Mouse (Mus musculus): ENCODE data around the gene Ckm.

Gene Ckm

GRCm38 (mm10) chr7:19375368-19375767, 29.2 kb upstream of the Ckm start:
- no peak for TF ChIP-seq GATA4 (IDR thresholded peaks at IDR 0.05; ENCODE audit: insufficient replicate concordance, low read length)

- no peak for TF ChIP-seq GATA4 (IDR thresholded peaks at IDR 0.05; ENCODE audit: insufficient replicate concordance, low read length)
These were observed 28.6 kb upstream of the Ckm start for GRCm38 (mm10) chr7:19376019-19376418.

GRCm38 (mm10) chr7:19378049-19378448, 26.5 kb upstream of the Ckm start:
- no peak for TF ChIP-seq GATA4 (IDR thresholded peaks at IDR 0.05; ENCODE audit: insufficient replicate concordance, low read length)

- TF ChIP-seq GATA4 (IDR thresholded peaks at IDR 0.05; ENCODE audit: insufficient replicate concordance, low read length): peak; percentile 52; the same call in 1 of the 2 replicates
These were observed 23.0 kb upstream of the Ckm start, which contains the start of gene Ercc2 for GRCm38 (mm10) chr7:19381377-19382165. TSS of gene Ercc2 (plus strand) at chr7:19382010.

- no peak for TF ChIP-seq GATA4 (IDR thresholded peaks at IDR 0.05; ENCODE audit: insufficient replicate concordance, low read length)
These were observed 22.4 kb upstream of the Ckm start for GRCm38 (mm10) chr7:19382166-19382541.

- TF ChIP-seq GATA4 (IDR thresholded peaks at IDR 0.05; ENCODE audit: insufficient replicate concordance, low read length): no peak
These were observed 20.9 kb upstream of the Ckm start for GRCm38 (mm10) chr7:19383708-19384107.

- TF ChIP-seq GATA4 (IDR thresholded peaks at IDR 0.05; ENCODE audit: insufficient replicate concordance, low read length): no peak
These were observed 15.7 kb upstream of the Ckm start for GRCm38 (mm10) chr7:19388699-19389413.

- TF ChIP-seq GATA4 (IDR thresholded peaks at IDR 0.05; ENCODE audit: insufficient replicate concordance, low read length): no peak
These were observed 10.1 kb upstream of the Ckm start for GRCm38 (mm10) chr7:19394484-19394883.

- no peak for TF ChIP-seq GATA4 (IDR thresholded peaks at IDR 0.05; ENCODE audit: insufficient replicate concordance, low read length)
These were observed 4.9 kb upstream of the Ckm start for GRCm38 (mm10) chr7:19399496-19400280.

- TF ChIP-seq GATA4 (IDR thresholded peaks at IDR 0.05; ENCODE audit: insufficient replicate concordance, low read length): no peak
These were observed 3.6 kb upstream of the Ckm start for GRCm38 (mm10) chr7:19400946-19401345.

- no peak for TF ChIP-seq GATA4 (IDR thresholded peaks at IDR 0.05; ENCODE audit: insufficient replicate concordance, low read length)
These were observed 2.0 kb upstream of the Ckm start for GRCm38 (mm10) chr7:19402535-19403112.

- TF ChIP-seq GATA4 (IDR thresholded peaks at IDR 0.05; ENCODE audit: insufficient replicate concordance, low read length): no peak
These were observed 762 bp upstream of the Ckm start, which contains the start of gene Klc3 for GRCm38 (mm10) chr7:19403731-19404296. TSS of gene Klc3 (minus strand) at chr7:19404104.

GRCm38 (mm10) chr7:19405417-19405816, 841 bp downstream of the Ckm start:
- TF ChIP-seq GATA4 (IDR thresholded peaks at IDR 0.05; ENCODE audit: insufficient replicate concordance, low read length): no peak

GRCm38 (mm10) chr7:19409753-19410152, 5.2 kb downstream of the Ckm start:
- no peak for TF ChIP-seq GATA4 (IDR thresholded peaks at IDR 0.05; ENCODE audit: insufficient replicate concordance, low read length)
